Mouse (Mus musculus) urinary bladder, postnatal 25 days (tissue): ENCODE measurements around the gene Olr1.

ENCODE experiments used
- DNase-seq: peaks from one replicate; pipeline ENCODE4 v3.0.0; 2022; ENCODE audit warnings: low spot score

Olr1 gene

GRCm38 (mm10) chr6:129507024-129507423 is at the start of gene Olr1:
Olr1 (minus strand) TSS chr6:129507165.
- no peak for DNase-seq

DNA sequence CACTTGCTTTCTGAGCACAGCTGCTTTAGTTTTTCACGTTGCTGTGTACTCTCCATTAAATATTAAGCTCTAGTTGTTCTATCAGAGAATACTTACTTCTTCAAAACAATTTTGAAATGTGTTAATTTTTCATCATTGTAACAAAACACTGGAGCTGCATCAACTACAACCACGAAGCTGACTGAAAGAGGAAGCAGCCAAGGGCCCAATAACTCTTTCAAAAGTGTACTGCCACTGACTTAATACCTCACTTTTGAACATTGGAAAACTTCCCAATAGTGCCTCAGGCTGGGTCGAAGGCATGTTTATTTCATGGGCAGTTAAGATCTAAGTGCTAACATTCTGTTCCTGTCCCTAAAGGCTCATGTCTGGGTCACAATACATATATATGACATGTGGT is 41.0 kb upstream of the Olr1 start:
- no peak for DNase-seq

DNA sequence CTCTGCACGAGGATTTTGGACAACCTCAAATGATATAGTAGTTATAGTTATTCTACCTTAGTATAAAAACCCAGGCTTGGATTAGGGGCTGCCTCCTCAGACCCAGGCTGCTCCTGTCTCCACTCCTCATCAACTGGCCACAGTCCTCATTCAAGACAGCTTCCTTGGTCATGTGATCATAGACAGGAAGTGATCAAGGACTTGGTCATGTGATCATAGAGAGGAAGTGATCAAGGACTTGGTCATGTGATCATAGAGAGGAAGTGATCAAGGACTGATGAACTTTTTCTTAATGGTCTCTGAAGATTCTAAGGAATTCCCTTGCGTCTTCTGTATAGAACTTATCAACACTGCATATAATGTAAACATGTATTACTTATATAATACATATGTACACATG is 40.3 kb upstream of the Olr1 start:
- no peak for DNase-seq

DNA sequence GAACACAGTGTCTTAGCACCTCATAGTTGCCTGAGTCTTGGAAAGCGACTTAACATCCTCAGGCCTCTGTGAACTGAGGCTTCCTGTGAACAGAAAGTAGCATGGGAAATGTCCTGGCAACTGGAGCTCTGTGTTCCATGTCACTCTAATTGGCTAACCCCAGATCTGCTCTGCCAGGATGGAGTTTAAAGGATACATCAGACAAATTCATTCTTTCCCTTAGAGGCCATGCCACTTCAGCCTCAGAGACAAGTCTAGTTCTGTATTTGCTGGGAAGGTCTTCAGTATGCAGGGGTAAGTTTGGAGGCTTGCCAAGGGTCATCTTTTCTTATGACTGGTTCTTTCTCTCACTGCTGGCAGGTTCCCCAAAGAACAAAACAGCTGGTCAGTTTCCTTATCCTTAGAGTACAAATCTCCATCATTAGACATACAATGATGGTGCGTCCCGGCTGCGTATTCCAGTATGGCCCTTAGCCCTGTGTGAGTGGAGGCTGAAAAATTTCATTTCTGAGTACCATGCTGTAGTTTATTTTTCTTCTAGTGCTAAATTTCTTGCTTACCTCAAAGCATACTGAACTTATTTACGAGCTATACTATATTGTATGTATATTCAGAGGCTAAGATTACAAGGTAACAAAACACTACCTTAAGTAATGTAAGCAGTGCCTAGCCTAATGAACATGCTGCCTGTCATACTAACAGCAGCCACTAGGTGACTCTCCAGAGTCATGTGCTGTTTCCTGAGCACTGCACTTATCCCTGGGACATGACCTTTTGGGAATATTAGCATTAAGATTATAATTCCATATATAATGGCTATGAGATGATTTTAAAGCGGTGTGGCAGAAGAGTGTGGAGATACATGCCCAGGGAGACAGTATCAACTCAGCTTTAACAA is 37.0 kb upstream of the Olr1 start:
- DNase-seq, result peak; percentile 55

DNA sequence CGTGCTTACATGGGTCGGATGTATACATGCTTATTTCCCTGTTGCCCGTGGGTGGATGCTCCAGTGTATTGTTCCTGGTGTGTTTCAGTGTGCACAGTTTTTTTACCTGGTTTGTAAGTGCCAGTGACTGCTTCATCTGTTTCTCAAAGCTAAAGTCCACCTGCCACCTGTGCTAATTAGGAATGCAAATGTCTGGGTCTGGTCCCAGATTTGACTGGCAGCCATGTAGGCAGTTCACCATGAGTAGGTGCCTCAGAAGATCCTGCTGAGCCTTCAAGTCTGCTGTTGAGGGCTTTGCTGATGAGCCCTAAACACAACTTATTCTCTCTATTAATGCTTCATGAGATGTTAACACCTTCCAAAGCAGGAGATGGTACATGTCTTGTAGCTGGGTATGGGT is 35.6 kb upstream of the Olr1 start:
- DNase-seq, result no peak

DNA sequence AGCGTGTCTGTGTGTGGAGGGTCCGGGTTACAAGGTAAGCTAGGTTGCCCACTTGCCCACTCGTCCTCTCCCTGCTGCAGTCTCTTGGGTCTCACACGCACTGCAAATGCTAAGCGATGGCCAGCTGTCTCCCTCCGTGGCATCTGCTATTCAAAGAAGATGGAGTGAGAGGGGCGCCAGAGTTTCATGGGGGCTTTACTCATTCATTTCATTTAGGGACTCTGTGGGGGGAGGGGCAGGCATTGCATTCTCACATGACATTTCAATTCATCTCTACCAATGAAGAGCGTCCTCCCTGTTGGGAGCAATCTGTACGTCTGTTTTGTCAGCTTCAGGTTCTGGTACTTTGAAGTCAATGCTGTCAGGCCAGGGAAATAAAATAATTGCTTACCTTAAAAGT is 35.0 kb upstream of the Olr1 start:
- no peak for DNase-seq

- DNase-seq, result no peak
Measured at GRCm38 (mm10) chr6:129538555-129538954, 31.6 kb upstream of the Olr1 start.

- no peak for DNase-seq
Measured at GRCm38 (mm10) chr6:129535723-129536122, 28.8 kb upstream of the Olr1 start.

- DNase-seq, result no peak
Measured at GRCm38 (mm10) chr6:129534627-129535190, 27.7 kb upstream of the Olr1 start.

GRCm38 (mm10) chr6:129534057-129534456 is 27.1 kb upstream of the Olr1 start:
- DNase-seq, result no peak

GRCm38 (mm10) chr6:129532942-129533860 is 26.2 kb upstream of the Olr1 start, which contains the start of gene Gabarapl1:
Gabarapl1 (plus strand) TSS chr6:129533160.
- DNase-seq, result peak; percentile 77

- DNase-seq, result peak; percentile 29
Measured at GRCm38 (mm10) chr6:129532556-129532941, 25.6 kb upstream of the Olr1 start.

GRCm38 (mm10) chr6:129530261-129530660 is 23.3 kb upstream of the Olr1 start:
- no peak for DNase-seq

- no peak for DNase-seq
Measured at GRCm38 (mm10) chr6:129529605-129530004, 22.6 kb upstream of the Olr1 start.

GRCm38 (mm10) chr6:129527416-129527815 is 20.5 kb upstream of the Olr1 start:
- DNase-seq, result no peak

- no peak for DNase-seq
Measured at GRCm38 (mm10) chr6:129526069-129526468, 19.1 kb upstream of the Olr1 start.

DNA sequence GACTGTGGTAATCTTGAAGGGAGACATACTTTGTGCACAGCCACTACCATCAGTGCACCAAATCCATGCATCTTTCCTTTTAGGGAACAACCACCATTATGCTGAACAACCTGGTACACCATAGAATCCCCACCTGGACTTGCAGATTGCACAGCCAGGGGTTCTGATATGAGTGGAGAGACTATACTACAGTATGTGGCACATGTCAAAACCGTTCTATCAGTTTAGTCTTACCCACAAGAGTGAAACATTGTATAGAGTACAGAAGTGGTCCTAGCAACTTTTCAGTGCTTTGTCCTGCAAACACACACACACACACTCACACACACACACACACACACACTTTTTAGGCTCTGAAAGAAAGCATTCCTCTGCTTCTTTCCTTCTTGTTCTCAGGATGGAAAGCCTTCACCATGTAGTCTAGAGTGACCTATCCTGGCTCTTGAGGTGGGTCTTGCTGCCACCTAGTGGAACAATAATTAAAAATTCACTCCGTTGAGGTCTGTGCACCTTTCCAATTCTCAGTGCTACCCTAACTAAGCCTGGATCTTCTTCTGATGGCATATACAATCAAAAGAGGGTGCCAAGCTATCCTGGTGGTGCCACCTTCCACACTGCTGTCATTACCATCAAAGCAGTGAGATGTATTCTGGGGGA is 10.9 kb upstream of the Olr1 start:
- no peak for DNase-seq

- DNase-seq, result no peak
Measured at GRCm38 (mm10) chr6:129516388-129516787, 9.4 kb upstream of the Olr1 start.

DNA sequence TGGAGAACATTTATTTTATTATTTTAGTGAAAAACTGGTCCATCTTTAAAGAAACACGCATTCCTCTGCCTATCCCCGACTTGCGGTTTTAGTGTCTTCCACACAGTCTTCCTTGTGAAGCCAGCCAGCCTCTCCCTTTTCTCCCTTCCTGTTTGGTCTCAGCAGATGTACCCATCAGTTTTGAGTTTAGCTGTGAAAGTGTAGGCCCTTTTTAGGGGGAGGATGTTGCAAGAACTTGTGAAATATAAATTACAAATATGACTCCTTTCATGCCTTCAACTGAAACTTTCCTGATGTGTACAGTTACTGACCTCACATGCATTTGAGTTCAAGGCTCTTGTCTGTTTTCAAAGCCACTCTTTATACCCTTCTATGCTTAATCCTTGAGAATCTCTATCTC is 8.1 kb upstream of the Olr1 start:
- DNase-seq, result no peak

GRCm38 (mm10) chr6:129514376-129514775 is 7.4 kb upstream of the Olr1 start:
- DNase-seq, result no peak

- DNase-seq, result no peak
Measured at GRCm38 (mm10) chr6:129513409-129513808, 6.4 kb upstream of the Olr1 start.

DNA sequence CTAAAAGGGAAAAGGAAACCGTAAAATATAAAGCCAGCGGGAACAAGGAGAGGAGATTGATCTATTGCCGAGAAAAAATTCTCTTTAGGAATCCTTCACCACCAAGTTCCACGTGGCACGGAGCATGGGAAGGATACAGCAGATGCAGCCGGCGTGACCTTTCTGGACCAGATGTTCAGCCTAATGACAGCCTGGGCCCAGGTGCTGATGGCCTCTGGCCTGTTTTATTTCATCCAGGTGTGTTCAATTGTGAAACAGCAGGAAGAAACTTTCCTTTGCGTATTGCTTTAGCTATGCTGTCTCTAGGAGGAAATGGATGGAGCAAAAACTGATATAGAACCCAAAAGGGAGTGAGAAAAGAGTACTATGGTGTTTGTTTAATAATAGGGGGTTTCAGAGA is 5.9 kb upstream of the Olr1 start:
- no peak for DNase-seq
